Mouse (Mus musculus) intestine, embryonic 15.5 days (tissue): Measurements from ENCODE around the gene Psma6. TPM values are rescaled to one million over a fixed set of nuclear protein-coding genes. Genes with fewer than 3 reads are reported as not detected.

Experiments
- polyA plus RNA-seq: library from polyadenylated mRNA; unstranded; fragments of >200 nt; fragmentation: Nextera tagmentation; extraction: Ambion mirVana; gene quantifications from 2 replicates; pipeline ENCODE4 v1.2.1, GENCODE M21; 2015

The Psma6 gene
- polyA plus RNA-seq, 1 experiment from 2014 or later = 421 TPM

Other genes starting within 250 kb of the Psma6 start
- 53.0 and 53.5 TPM in 2 replicates for gene Srp54b, start 229.1 kb upstream of the Psma6 start, polyA plus RNA-seq
- not detected in 2 replicates for gene 1700047I17Rik2, start 184.6 kb upstream of the Psma6 start, polyA plus RNA-seq
- gene Srp54c, start 154.1 kb upstream of the Psma6 start, polyA plus RNA-seq = 64.8 and 77.5 TPM in 2 replicates
- 19.3 and 19.5 TPM in 2 replicates for gene 1110008L16Rik, start 84.6 kb upstream of the Psma6 start, polyA plus RNA-seq
- gene Ppp2r3c, start 81.2 kb upstream of the Psma6 start, polyA plus RNA-seq = 10.9 and 11.3 TPM in 2 replicates
- gene Nfkbia, start 108.4 kb downstream of the Psma6 start, polyA plus RNA-seq = 72.5 and 74.2 TPM in 2 replicates
- gene Aldoart2, start 181.0 kb downstream of the Psma6 start, polyA plus RNA-seq = 0.09 TPM in 1 of 2 replicates, not detected in the other
- gene Insm2, start 215.2 kb downstream of the Psma6 start, polyA plus RNA-seq = 0.26 and 0.29 TPM in 2 replicates